Mouse (Mus musculus): ENCODE data around the gene Ubl7.

GRCm38 (mm10) chr9:57904250-57904644 is 6.5 kb upstream of the Ubl7 start:
- no peak for TF ChIP-seq GATA1 (IDR thresholded peaks at IDR 0.05; ENCODE audit: low read length)
- TF ChIP-seq TAL1 (IDR thresholded peaks at IDR 0.05; ENCODE audit: low read length) = no peak
